Mouse (Mus musculus): Measurements from ENCODE around the gene Gng4.

Gene Gng4

GRCm38 (mm10) chr13:13818696-13819095, 34.8 kb downstream of the Gng4 start:
- in situ Hi-C loops (cut with MboI, MseI): no loop called here

GRCm38 (mm10) chr13:13820234-13821123, 36.6 kb downstream of the Gng4 start:
- in situ Hi-C loops (cut with MboI, MseI): no loop called here

DNA sequence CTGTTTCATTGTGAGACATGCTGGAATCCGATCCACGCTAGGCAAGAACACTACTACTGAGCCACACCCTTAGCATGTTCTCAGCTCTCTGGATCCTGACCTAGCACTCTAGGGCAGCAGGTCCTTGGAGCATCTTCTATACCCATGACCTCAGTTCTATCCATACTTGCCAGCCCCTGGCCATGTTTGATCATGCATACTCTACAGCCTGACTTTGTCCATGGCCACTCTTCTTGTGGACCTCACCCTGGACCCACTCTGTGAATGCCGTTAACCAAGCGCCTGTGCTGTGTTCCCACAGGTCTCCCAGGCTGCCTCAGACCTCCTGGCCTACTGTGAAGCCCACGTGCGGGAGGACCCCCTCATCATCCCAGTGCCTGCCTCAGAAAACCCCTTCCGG, 41.1 kb downstream of the Gng4 start:
- in situ Hi-C loops (cut with MboI, MseI): loop anchor here (25.0 kb wide), 1 partner anchor 313 kb away; no protein-coding TSS in a partner anchor

GRCm38 (mm10) chr13:13826533-13826932, 42.7 kb downstream of the Gng4 start:
- in situ Hi-C loops (cut with MboI, MseI): loop anchor here (25.0 kb wide), 1 partner anchor 314 kb away; no protein-coding TSS in a partner anchor

GRCm38 (mm10) chr13:13828125-13828524, 44.3 kb downstream of the Gng4 start:
- in situ Hi-C loops (cut with MboI, MseI): loop anchor here (25.0 kb wide), 1 partner anchor 316 kb away; no protein-coding TSS in a partner anchor

DNA sequence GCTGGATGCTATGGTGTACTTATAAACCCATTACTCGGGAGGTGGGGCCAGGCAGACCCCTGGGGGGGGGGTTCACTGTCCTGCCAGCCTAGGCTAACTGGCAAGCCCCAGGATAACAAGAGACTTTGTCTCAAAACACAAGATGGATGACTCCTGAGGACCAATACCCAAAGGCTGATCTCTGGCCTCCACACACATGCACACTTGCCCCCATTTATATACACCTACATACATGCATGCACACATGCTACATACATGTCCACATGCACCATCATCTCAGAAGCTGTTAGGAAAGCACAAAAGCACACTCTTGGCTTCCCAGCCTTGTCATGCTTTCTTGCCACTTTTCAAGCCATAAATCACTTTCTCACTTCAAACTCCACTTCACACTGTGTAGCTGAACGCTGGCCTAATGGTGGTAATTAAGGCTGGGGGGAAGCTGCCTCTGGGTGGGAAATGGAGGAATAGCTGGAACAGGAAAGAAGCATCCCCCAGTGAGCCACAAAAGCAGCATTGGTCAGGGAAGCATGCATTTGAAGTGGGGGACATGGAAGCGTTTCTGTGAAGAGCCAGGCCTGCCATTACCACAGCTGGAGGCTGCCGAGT, 46.7 kb downstream of the Gng4 start:
- in situ Hi-C loops (cut with MboI, MseI): loop anchor here (25.0 kb wide), 1 partner anchor 318 kb away; no protein-coding TSS in a partner anchor

GRCm38 (mm10) chr13:13835180-13835579, 51.3 kb downstream of the Gng4 start:
- in situ Hi-C loops (cut with MboI, MseI): loop anchor here (25.0 kb wide), 1 partner anchor 323 kb away; no protein-coding TSS in a partner anchor

- in situ Hi-C loops (cut with MboI, MseI): loop anchor here (25.0 kb wide), 1 partner anchor 333 kb away; no protein-coding TSS in a partner anchor
Measured at GRCm38 (mm10) chr13:13845021-13845420, 61.2 kb downstream of the Gng4 start.

GRCm38 (mm10) chr13:13847075-13847599, 63.3 kb downstream of the Gng4 start:
- in situ Hi-C loops (cut with MboI, MseI): loop anchor here (25.0 kb wide), 1 partner anchor 335 kb away; no protein-coding TSS in a partner anchor

DNA sequence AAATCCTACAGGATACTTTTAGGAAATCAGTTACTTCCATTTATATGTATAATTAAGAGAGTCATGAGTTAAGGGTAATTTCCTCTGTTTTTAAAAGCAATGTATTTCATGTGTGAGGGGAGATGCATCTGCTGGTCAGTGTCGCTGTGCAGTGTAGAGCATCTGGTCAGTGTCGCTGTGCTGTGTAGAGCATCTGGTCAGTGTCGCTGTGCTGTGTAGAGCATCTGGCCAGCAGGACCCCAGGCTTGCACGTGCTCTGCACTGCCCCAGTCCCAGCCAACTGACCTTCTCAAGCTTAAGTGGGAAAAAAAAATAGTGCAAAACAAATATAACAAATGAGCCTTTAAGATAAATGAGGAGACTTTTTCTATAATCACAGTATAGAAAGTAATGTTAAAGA, 73.3 kb downstream of the Gng4 start:
- in situ Hi-C loops (cut with MboI, MseI): no loop called here

GRCm38 (mm10) chr13:13862346-13862745, 78.5 kb downstream of the Gng4 start:
- in situ Hi-C loops (cut with MboI, MseI): no loop called here

GRCm38 (mm10) chr13:13862941-13863340, 79.1 kb downstream of the Gng4 start:
- in situ Hi-C loops (cut with MboI, MseI): no loop called here

DNA sequence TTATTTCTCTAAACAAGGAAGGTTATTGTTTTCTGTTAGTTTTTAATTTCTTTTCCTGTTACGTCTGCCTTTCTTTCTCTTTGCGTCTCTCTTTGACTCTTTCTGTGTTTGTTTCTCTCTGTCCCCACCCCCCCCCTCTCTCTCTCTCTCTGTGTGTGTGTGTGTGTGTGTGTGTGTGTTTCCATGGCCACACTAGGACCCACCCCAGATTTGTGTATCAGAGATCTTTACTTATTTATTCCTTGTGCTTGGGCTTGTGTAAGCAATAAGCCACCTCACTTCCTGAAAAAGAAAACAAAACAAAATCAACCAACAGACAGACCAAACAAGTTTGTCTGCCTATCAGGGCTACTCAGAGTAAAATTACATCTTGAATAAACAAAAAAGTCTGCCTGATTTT, 82.5 kb downstream of the Gng4 start:
- in situ Hi-C loops (cut with MboI, MseI): no loop called here

DNA sequence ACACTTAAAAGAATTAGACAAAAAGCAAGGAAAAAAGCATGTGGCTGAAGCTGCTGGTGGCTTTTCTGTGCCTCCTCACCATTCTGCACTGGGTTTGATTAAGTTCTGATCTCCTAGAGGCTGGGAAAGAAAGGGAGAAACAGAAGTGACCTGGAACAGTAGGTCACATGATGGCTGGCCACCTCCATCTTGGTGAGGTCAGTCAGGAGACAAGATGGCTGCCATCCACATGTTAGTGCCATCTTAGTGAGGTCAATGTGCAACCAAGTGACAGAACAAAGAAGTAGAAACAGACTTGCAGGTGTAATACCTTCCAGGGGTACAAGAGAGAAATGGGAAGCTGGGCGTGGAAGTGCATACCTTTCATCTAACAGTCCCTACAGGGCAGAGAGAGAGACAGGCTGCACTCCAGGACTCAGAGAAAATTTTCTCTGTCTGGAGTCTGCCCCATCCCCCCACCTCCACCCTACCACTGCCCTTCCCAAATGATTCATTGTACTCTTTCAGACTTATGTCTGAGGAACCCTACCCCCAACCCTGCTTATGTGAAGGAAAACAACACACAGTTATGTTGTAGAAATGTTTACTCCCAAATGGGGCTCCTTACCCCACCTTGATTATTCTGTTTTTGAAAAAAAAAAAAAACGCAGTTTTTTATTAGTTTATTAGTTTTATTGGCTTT, 83.4 kb downstream of the Gng4 start:
- in situ Hi-C loops (cut with MboI, MseI): no loop called here

DNA sequence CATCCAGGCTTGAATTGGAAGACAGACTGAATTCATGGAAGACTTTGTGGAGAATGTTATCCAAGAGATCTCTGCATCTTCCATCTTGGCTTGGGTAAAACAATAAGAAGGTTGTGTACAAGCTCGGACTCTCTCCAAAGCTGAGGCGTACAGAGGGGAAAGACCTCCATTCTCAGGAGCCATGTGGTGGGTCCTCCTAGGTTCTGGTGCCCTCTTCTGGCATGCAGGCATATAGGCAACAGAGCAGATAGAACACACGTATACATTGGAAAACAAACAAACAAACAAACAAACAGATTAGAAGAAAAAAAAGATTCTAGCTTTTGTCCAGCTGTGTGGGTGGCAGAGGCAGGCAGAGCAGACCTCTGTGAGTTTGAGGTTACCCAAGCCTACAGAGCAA, 84.1 kb downstream of the Gng4 start:
- in situ Hi-C loops (cut with MboI, MseI): no loop called here

Measured in regulatory T cell (primary cell).